Mouse (Mus musculus): ENCODE measurements at regions not wholly inside any gene's neighbourhood (a gene's known extent, or its start where the extent isn't known, plus 50 kb on each side); places are given as distances from the start of the nearest gene placed in this dataset.

DNA sequence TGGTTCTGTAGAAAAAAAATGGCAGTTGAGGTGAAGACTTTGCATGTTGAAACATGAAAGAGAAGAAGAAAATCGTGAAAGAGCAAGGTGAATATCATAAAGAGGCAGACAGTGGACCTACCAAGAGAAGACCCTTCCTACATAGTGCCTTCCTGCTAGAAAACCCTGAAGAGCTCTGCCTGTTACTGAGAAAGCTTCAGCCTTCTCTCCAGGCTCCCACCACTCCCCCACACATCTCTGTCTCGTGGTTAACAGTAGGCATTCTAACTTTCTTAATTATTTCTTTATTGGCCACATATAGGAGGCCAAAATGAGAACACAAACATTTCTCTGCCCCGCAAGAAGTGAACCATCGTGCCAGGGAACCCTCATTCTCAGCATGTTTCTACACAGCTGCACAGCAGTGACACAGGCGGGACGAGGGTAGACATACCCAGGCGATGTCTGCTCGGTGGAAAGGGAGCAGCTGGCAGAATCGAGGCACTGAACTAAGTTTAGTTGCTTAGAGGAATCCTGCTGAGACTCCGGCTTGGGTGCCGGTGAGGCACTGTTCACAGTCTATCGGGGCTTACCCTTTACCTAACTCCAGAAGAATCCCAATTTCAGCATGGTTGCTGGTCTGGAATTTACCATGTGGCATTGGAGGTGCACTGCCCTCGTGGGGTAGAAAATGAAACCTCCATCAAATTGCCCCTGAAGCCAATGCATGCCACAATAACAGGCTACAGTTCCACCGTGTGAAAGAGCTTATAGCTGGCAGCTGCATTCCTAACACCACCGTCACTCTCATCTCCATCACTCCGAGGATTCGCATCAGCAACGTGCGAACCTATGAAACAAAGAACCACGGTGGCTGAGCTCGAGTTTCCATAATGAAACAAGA, 260.4 kb upstream of the Tsc22d2 start:
- no peak for DNase-seq

DNA sequence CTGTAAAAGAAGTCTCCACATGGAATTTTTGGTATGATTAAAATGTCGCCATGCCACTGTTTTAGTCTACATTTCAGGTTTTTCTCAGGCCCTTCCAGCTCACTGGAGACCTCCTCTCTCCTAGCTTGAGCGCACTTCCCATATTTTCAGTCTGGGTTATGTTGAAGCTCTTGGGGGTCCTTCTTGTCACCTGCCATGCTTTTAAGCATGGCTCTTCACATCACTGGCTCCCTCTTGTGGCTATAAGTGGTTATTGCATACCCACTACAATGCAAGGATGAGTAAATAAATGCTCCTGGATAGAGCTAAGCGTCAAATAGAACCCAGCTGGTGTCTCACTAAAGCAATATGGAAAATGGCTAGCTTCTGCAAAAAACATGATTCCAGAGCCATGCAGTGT, 255.1 kb upstream of the Tsc22d2 start:
- peak; percentile 27 to 38 for DNase-seq

DNA sequence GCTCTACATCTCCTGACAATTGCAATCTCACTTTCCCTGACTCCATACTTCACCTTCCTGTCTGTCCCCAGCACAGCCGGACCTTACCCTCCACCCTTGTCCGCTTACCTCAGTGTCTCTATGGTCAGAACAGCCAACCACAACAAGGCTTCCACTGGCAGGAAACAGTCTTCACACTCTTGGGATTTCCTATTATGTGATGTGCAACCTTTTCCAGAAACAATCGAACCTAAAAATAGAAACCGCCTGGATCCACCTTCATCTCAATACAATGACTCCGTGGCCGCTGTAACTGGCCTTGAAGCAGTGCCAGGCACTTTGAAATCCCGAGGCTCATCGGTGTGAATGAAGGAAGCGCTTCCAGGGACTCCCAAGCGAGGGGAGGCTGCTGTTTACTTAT, 252.3 kb upstream of the Tsc22d2 start:
- DNase-seq: no peak

DNA sequence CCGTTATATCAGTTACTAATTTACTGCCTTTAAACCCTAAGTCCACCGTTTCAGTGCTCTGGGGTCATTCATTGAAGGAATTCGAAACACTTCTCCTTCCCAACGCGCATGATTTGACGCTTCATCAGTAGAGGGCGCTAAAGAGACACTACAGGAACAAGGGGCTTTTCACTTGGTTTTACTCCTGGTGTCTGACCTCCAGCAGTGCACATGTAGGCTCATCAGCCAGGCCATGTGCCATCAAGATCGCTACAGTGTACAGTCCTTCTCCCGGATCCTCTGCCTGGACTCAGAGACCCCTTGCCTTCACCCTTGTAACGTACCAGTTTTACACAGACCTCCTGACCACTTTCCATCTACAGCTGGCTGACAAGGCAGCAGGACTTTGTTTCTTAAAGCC, 250.7 kb upstream of the Tsc22d2 start:
- peak; percentile 27 to 43 for DNase-seq

DNA sequence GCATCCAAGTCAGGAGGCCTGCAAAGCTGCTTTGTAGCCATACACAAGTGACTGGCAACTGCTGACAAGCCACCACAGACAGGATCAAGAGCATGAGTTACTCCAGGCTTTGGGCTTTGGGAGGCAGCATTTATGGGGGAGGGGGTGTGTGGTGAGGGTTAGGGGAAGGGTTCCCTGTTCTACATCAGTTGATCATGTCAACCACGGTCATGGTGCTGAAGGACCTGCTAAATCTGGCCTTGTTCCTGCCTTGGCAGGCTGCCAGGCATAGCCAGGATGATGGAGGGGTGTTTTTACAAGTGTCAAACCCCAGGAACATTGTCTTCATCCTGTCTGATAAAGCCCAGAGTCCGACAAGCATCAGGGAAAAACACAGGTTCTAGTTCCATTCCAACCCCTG, 247.9 kb upstream of the Tsc22d2 start:
- DNase-seq: no peak

DNA sequence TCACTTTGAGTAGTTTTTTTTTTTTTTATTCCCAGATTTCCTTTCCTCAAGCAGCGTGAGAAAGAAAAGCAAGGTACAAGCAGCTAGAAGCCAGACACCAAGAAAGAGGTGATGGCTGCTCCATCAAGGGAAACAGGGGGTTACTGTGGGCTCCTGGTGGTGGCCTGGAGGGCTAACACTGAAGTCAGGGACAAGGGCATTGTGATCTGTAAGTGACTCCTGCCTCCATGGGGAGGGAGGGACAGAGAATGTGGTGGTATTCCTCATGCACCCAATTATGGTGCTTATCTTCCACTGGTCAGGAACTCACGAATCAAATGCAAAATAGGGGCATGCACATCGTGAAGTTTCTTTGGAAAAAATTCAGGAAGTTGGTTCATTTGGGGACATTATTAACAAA, 247.4 kb upstream of the Tsc22d2 start:
- DNase-seq: no peak

DNA sequence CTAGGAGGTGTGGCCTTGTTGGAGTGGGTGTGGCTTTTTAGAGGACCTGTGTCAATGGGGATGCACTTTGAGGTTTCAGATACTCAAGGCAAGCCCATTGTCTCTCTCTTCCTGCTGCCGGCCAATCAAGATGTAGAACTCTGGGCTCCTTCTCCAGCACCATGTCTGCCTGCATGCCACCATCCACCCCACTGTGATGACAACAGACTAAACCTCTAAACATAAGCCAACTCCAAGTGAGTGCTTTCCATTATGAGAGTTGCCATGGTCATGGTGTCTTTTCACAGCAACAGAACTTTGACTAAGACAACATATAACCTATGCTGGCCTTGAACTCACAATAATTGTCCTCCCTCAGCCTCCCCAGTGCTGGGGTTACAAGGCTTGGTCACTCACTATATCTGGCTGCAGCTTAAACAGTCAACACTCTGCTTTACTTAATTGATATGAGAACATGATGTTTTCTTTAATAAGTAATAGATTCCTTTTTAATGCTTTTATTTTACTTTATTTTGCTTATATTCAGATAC, 246.7 kb upstream of the Tsc22d2 start:
- DNase-seq: no peak

DNA sequence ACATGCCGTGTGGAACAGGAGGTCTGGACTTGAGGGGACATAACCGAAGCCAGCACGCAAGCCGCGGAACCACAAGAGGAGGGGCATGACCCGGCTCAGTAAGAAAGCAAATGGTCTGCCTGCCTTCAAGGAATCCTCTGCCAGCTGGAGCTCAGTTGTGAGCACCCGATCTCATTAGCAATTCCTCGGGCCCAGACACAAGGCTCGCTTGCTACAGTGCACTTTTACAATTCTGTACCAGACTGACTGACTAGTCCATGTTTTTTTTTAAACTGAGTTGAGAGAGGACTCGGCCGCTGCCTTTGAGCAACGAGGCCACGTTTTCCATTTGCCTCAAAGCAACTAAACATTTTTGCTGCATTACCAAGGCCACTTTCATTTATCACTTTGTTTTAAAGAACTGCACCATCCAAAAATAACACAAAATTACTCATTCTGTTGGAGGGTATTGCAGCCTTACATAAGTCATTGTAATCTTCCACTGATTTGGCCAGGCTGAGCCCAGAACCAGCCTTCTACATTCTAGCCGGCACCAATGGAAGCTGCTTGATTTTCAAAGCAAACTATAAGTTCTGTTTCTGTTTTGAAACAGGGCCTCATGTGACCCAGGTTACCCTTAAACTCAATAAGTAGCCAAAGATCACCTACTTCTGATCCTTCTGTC, 245.9 kb upstream of the Tsc22d2 start:
- DNase-seq: no peak

DNA sequence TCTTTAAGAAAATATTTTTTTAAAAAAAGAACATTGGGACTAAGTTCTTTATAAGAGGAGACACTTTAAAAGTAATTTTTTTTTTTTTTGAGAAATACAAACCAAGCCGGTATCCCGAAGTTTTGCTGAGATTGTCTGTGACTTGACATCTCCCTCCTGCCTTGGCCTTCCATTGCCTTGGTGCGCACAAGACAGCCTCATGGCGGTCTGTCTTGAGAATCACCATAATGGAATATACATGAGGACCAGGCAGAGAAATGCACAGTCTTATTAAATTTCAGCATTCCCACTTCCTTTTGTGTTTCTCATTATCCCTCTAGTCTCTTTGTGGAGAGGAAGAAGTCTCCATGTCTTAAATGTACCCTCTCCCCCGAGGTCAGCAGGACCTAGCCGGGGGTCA, 244.7 kb upstream of the Tsc22d2 start:
- no peak for DNase-seq

DNA sequence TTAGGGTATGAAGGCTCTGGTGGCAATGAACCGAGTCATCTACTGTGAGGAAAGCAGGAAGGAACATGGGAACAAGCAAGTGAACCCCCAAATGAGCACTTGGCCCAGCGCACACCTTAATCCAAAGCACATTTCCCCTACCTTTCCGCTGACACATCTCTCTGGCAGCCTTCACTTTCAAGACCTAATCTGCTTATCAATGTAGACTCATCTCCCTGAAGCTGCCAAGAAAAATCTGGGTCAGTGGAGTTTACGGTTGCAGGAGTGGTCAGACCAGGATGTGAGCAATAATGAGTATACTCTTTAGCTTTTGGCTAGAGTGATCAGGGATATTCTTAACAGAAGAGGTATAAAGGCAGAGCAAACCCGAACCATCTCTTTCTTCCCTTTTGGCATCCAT, 242.4 kb upstream of the Tsc22d2 start:
- no peak for DNase-seq

DNA sequence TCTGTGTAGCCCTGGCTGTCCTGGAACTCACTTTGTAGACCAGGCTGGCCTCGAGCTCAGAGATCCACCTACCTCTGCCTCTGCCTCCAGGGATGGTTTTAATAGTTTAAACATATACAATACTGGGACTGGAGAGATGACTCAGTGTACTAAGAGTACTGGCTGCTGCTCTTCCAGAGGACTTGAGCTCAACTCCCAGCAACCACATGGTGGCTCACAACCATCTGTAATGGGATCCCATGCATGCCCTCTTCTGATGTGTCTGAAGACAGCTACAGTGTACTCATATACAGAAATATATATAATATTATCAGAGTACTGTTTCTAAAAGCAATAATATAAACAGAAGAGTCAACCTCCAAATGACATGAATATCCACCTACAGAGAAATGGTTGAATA, 240.7 kb upstream of the Tsc22d2 start:
- DNase-seq: no peak

DNA sequence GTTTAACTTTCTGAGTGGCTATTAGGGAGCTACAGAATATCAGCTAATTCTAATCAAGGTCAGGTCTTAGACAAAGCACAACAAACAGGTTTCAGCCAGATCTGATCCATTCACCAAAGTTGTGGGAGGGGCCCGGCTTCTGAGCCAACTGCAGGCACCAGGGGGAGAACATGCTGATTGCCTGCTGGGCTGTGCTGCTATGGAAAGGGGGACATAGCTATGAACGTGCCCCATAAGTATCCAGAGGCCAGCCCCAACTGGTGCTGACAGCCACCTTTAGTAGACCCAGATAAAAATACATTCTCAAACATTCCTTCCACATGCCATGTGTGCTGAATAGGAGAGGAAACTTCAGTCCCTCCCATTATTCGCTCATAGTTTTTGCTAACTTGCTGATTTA, 232.8 kb upstream of the Tsc22d2 start:
- DNase-seq: no peak

DNA sequence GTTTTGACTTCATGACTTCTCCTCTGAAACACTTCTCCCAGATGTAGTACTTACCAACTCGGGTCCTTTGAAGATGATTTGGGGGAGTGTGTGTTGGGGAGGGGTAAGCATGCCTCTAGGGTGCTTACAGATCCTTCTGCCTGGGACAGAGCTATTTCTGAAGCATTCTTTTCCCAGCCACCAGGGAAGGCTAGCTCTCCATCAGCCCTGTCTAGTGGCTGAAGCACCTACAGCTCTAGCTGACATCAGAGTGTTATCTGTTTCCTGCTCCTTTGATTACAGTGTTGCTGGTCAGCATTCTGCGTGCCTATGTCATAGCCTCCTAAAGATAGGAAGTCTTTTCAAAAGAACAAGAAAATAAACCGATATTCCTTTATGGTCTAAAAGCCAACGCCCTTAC, 232.2 kb upstream of the Tsc22d2 start:
- no peak for DNase-seq

DNA sequence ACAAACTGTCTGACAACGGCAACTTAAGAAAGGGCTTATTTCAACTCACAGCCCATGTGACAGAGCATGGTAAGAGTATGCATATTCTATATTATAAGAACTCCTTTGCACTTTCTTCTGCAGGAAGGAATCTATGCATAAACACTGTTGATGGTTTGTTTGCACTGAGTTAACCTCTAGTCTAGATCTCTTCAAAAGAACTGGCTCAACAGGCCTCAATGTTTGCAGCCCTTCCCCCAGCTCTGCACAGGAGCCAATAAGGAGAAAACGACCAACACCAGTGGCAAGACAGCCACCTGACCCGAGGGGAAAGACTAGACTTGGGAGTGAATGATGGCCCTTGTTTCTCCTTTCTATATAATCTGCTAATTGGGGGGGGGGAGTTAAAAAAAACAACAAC, 231.2 kb upstream of the Tsc22d2 start:
- DNase-seq: no peak

DNA sequence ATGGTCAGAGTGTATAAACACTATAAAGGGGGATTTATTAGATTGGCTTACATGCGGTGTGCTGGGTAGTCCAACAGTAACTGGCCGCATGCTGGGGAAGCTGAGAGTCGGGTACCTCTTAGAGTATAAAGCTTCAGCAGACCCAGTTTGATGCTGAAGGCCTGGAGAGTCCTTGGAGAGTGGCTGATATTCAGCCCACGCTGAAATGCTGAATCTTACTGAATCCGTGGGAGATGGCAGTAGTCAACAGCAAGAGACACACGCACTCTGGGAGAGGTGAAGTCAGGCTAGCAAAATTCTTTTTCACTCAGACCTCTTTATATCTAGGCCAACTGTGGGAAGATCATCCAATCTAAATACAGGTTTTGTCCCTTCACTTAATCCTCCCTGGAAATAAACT, 214.1 kb upstream of the Tsc22d2 start:
- no peak for DNase-seq

DNA sequence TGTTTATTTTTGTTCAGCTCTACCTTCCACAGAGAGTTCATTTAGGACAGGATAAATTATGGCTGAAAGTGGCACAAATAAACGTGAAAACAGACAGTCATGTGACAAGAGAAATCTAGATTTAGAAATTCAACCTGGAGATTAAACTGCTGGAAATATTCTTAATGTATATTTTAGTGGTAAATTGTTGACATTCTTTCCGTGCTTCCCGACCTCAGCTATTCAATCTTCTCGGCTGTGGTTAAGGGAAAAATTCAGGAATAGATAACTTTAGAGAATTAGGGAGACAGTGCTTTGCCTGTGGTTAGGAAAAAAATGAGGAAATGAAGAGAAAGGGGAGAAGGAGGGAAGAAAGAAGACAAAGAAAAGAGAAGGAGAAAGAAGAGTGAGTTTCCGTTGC, 211.7 kb upstream of the Tsc22d2 start:
- DNase-seq: no peak

DNA sequence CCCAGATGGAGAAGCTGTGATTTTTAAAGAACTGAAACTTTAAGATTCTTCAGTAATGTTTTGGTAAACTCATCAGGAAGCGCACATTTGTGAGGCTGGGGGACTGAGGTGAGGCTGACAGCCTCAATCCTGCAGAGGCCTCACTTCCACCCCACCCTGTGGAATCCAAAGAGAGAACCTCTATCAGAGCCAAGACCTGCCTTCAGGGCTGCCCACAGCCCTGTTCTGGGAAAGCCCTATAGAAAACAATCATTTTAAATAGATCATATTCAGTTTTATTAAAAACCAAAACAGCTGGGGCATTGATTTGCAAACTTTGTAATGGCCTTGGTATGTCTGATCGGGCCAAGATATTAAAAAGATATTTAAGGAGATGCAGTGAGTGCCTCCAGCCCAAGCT, 210.7 kb upstream of the Tsc22d2 start:
- no peak for DNase-seq

DNA sequence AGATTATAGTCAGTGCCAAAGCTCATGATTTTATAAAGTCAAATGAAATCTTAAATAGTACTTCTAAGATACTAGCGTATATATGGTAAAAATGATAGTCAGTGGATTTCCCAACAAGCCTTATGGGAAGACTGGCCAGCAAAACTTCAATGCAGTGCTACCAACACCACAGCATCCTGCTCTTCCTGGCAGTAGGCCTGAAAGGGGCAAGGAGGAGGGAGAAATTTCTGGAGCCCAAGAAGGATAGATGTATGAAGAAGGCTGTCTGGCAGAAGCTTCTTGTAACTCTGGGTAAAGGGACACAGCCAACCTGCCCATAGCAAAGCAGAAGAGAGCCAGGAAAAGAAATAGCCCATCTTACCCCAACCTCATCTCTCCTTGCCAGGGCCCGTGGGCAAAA, 209.0 kb upstream of the Tsc22d2 start:
- DNase-seq: no peak

DNA sequence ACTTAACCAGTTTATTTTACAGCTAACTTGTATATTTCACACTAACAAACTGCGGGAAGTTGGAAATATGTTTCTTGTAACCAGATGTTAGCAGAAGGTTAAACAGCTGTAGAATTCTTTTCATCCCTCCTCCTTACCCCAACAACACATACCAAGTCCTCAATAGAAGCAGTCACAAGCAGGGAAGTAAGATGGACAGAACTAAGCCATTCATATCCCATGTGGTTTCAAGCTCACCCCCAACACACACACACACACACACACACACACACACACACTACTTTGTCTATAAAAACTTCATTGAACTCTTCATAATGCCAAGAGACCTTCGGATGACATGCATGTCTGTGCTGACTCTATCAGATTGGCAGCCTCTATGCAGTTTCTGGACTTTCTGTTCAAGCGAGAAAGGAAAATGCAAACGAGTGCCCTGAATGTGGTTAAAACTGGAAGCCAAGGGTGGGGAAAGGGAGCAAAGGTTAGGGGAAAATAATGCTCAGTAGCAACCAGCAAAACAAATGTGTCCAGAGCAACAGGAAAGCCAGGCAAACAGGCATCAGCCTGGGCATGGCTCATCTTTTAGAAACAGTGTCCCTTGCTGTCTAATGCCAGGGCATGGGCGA, 207.6 kb upstream of the Tsc22d2 start:
- DNase-seq: no peak

DNA sequence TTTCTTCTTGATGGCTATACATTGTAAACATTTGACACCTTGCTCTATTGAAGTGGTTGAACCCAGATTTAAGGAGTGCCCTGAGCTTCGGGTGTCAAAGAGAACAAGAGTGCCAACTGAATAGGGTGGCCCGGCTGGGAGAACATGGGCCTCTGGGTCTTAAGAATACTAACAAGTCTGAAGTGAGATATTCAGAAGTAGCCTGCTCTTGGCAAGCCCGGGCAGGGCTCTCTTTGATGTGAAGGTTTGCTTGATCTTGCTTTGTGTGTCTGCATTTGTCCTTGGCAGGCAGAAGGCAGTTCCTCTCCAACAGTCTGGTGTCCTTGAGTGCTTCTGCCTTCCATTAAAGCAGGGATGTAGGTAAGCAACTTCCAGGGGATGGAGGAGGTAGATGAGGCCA, 203.5 kb upstream of the Tsc22d2 start:
- no peak for DNase-seq

DNA sequence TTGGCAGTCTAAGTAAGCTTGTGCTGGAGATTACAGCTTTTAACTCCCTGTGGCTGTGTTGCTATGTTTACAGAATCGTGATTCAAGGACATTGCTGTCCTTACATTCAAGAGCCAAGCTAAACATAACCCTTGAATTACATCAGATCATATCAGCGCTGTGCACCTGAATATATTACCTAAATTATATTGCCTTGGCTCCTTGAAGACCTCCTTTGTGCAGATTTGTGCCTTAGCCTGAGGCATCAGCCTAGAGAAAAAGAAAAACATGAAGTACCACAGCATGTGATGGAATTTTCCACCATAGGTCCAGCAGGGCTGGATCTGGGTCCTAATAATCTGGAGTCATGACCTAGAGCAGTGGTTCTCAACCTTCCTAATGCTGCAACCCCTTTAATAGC, 189.8 kb upstream of the Tsc22d2 start:
- no peak for DNase-seq

DNA sequence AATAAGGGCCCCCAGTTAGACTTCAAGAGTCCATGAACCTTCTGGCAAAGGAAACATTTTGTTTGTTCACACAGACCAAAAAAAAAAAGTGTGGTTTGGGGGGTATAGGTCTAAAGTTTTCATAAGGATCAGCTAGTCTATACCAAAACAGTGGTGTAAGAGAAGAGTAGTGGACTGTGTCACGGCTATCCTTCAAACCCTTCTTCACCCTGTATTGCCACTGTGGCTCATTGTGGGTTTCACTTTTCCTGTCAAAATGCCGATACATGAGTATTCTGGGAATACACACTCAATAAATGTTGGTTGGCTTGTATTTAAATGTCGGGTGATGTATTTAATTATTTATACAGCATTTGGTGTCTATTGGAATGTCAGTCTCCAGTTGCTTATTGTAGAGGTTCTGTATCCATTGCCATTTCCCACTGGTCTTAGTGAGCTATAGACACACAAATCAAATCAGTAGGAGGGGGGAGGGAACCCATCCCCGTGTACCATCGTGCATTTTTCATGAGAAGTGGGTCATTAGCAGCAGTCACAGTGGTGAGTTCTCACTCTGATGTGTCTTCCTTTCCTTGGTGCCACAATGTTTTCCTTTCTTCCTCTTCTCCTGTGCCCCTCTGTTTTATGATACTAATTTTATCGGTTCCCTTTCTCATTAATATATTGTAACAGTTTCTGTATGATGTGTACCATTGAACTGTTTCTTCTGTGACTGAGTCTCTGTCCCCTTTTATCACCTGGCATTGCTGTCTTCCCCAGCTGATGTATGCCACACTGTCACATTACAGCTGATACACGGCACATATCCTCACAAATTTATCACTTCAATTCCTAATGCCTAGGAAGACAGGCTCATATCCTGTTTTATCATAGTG, 187.8 kb upstream of the Tsc22d2 start:
- no peak for DNase-seq

DNA sequence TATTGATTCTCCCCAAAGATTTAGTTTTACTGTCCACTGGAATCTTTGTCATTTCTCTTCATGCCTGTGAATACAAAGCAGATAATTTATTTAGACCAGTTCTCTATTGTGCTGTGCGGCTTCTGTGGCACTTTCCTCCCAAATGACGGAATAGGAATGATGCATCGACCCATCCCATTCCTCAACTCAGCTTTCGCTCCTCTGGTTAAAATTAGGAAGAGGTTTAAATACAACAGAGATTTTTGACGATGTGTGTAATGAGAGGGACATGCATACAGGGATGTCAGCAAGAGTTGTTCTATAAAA, 187.2 kb upstream of the Tsc22d2 start:
- DNase-seq: no peak
